ENCODE assay signal across 8 mouse cellular contexts in genomic region chr7:16405516-16406351, GRCm38 (mm10). TPM values are rescaled to one million over a fixed set of nuclear protein-coding genes. Genes with fewer than 3 reads are reported as not detected.
A peak's percentile ranks its signal among the peaks of the same experiment; 100 is the strongest.
DNase-seq lines count a peak whose midpoint lies in the region; ATAC-seq and TF ChIP-seq lines count a peak whose summit lies in the region.

No protein-coding gene starts in this region.

- H3K27me3 ChIP-seq in hindbrain, postnatal 0 days (ENCODE audit: insufficient read depth, low read length), result no peaks in the 10 kb centered on the region
- H3K27me3 ChIP-seq in midbrain, embryonic 10.5 days (ENCODE audit: low read depth, poor library complexity, severe bottlenecking), result no peaks in the 10 kb centered on the region
- H3K27me3 ChIP-seq in splenic B cell, adult 2 months (ENCODE audit: control insufficient read depth, insufficient read depth, low read length, poor library complexity, severe bottlenecking), result no peaks in the 10 kb centered on the region

- peak; percentile 21 to 38 for DNase-seq in cerebellum, postnatal 10 days
- DNase-seq in cerebellum, adult 11 months, result no peak
- DNase-seq in c-Kit-negative CD71-positive TER-119-positive erythroid progenitor cells, embryonic 14.5 days (ENCODE audit: low read depth, low spot score), result peak; percentile 81
- peak; percentile 72 for DNase-seq in gastrocnemius, postnatal 14 days
- peak; percentile 56 for DNase-seq in hindbrain, postnatal 0 days (ENCODE audit: low spot score)
- peak; percentile 23 for DNase-seq in left cerebral cortex, postnatal 4 days
- DNase-seq in midbrain, embryonic 10.5 days (ENCODE audit: low spot score), result no peak
- peak; percentile 45 for DNase-seq in splenic B cell, adult 2 months (ENCODE audit: low read depth, low spot score)

- intact Hi-C loops in gastrocnemius, postnatal 14 days (cut with DNase I; ENCODE audit: low total_unique reads), result no loop called here
- intact Hi-C loops in left cerebral cortex, postnatal 4 days (cut with DNase I), result no loop called here

- no peaks in the 10 kb centered on the region for H3K9me3 ChIP-seq in hindbrain, postnatal 0 days (ENCODE audit: low read length)
- H3K9me3 ChIP-seq in midbrain, embryonic 10.5 days (replicated peaks), result no peaks in the 10 kb centered on the region

- H3K9ac ChIP-seq in hindbrain, postnatal 0 days (replicated peaks; ENCODE audit: low read length), result 0 out of 2 replicates have a peak overlapping the region, but pooled peaks have one; percentile 22

- H3K36me3 ChIP-seq in hindbrain, postnatal 0 days (ENCODE audit: insufficient read depth, low read length), result no peaks in the 10 kb centered on the region
- H3K36me3 ChIP-seq in midbrain, embryonic 10.5 days, result peaks cover 56% of the 10 kb centered on the region
- H3K36me3 ChIP-seq in splenic B cell, adult 2 months (ENCODE audit: control insufficient read depth, insufficient read depth, low read length, poor library complexity, severe bottlenecking), result peaks cover 2% of the 10 kb centered on the region; the same call in 1 of the 2 replicates

- H3K4me2 ChIP-seq in hindbrain, postnatal 0 days (ENCODE audit: low read depth, low read length), result peak overlapping the region; percentile 92

- no peak overlapping the region for H3K4me3 ChIP-seq in hindbrain, postnatal 0 days (ENCODE audit: low read length)
- peak overlapping the region; percentile 89; the same call in 1 of the 2 replicates for H3K4me3 ChIP-seq in midbrain, embryonic 10.5 days

- H3K4me1 ChIP-seq in hindbrain, postnatal 0 days (ENCODE audit: insufficient read depth, low read length), result peaks cover 26% of the 10 kb centered on the region
- H3K4me1 ChIP-seq in midbrain, embryonic 10.5 days, result peaks cover 38% of the 10 kb centered on the region

- ATAC-seq in hindbrain, postnatal 0 days, result no peak

- TF ChIP-seq CTCF in hindbrain, postnatal 0 days (IDR thresholded peaks at IDR 0.05; ENCODE audit: low read depth), result no peak

- H3K27ac ChIP-seq in hindbrain, postnatal 0 days, result peak overlapping the region; percentile 80
- peak overlapping the region; percentile 72 for H3K27ac ChIP-seq in midbrain, embryonic 10.5 days (replicated peaks)

- WGBS in hindbrain, postnatal 0 days, result 52% methylated on average over 11 of the region's 11 CpGs
- WGBS in midbrain, embryonic 10.5 days, result 84% methylated on average over 11 of the region's 11 CpGs

RNA-seq across cellular contexts. Expression of gene Zc3h4, which starts 5.0 kb away (rescaled TPM):
- 10 to 100 TPM; 27.9 to 28.5 TPM for total RNA-seq in gastrocnemius, postnatal 14 days (2021)
- 36.8 and 38.2 TPM in 2 replicates for total RNA-seq in hindbrain, postnatal 0 days (2014; rRNA removed)
- 8.3 and 9.1 TPM in 2 replicates for polyA plus RNA-seq in hindbrain, postnatal 0 days (2015; fragmentation: Nextera tagmentation; extraction: Ambion mirVana)
- total RNA-seq in left cerebral cortex, postnatal 4 days (2021), result 10 to 100 TPM; 67.8 to 68.5 TPM
- polyA plus RNA-seq in midbrain, embryonic 10.5 days (2016; fragmentation: Nextera tagmentation; extraction: Ambion mirVana), result 16.9 and 17.6 TPM in 2 replicates

RNA-seq across cellular contexts. Expression of gene Sae1, which starts 18.1 kb away (rescaled TPM):
- total RNA-seq in gastrocnemius, postnatal 14 days (2021), result 10 to 100 TPM; 30.0 to 37.9 TPM
- total RNA-seq in hindbrain, postnatal 0 days (2014; rRNA removed), result 88.6 and 89.4 TPM in 2 replicates
- polyA plus RNA-seq in hindbrain, postnatal 0 days (2015; fragmentation: Nextera tagmentation; extraction: Ambion mirVana), result 215 and 216 TPM in 2 replicates
- 100 to 1,000 TPM; 119 to 129 TPM for total RNA-seq in left cerebral cortex, postnatal 4 days (2021)
- polyA plus RNA-seq in midbrain, embryonic 10.5 days (2016; fragmentation: Nextera tagmentation; extraction: Ambion mirVana), result 447 and 477 TPM in 2 replicates

RNA-seq across cellular contexts. Expression of gene Tmem160, which starts 46.8 kb away (rescaled TPM):
- total RNA-seq in gastrocnemius, postnatal 14 days (2021), result 10 to 100 TPM; 23.2 to 28.7 TPM
- 71.7 and 72.6 TPM in 2 replicates for total RNA-seq in hindbrain, postnatal 0 days (2014; rRNA removed)
- polyA plus RNA-seq in hindbrain, postnatal 0 days (2015; fragmentation: Nextera tagmentation; extraction: Ambion mirVana), result 102 and 114 TPM in 2 replicates
- total RNA-seq in left cerebral cortex, postnatal 4 days (2021), result 10 to 100 TPM; 61.8 to 66.8 TPM
- 54.5 and 64.7 TPM in 2 replicates for polyA plus RNA-seq in midbrain, embryonic 10.5 days (2016; fragmentation: Nextera tagmentation; extraction: Ambion mirVana)

Comparison
In these comparisons a context has a peak if more than half of its experiments do, and no peak if none do; other contexts are left out.
1. DNase-seq: peak in cerebellum, postnatal 10 days (2 of 2), c-Kit-negative CD71-positive TER-119-positive erythroid progenitor cells, embryonic 14.5 days (single experiment), gastrocnemius, postnatal 14 days (single experiment), hindbrain, postnatal 0 days (single experiment), left cerebral cortex, postnatal 4 days (single experiment) and splenic B cell, adult 2 months (single experiment); none in cerebellum, adult 11 months (single experiment) and midbrain, embryonic 10.5 days (single experiment).